Mouse (Mus musculus) ovary, postnatal 14 days (tissue): Measurements from ENCODE around the gene Tex38.

Source experiments
- DNase-seq: peaks from one replicate; pipeline ENCODE4 v3.0.0; 2022; ENCODE audit warnings: low spot score

Tex38 gene

DNA sequence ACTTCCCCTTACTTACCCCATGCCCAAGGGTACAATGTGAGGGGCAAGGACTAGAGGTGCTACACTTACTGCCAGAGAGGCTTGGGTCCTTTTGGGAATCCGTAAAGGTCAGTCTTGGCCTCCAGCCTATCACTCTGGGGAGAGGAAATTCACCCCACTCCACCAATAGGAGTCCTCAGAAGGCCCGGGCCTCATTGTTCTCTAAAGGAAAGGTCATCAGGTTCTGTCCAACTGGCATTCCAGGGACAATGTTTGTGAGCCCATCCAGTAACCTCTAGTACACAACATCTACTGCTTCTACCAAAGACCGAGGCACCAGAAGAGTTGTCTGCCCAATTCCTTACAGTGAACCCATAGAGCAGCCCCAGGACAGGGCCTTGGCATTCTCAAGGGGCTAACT is at the start of gene Tex38:
Gene Tex38 (minus strand): TSS at position 101 of the 400 bp plus-strand sequence.
- no peak for DNase-seq

DNA sequence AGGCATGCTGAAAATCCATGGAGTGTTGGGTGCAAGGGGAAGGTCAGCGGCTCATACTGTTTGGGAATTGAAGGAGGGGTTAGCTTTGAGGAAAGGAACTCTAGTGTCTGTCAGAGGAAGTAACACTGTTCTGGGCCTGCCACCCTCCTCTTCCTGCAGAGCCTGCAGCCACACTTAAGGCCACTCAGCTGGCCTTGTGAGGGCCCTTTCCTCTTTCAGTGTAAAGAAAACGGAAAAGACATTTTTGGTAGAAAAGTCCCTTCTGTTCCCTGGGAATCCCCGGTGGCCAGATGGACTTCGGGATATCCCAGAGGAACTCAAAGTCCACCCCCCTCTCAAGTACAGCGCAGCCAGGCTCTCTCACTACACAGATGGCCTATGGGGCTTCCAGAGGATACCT is 49.7 kb upstream of the Tex38 start:
- DNase-seq = no peak

- DNase-seq = no peak
Observed at GRCm38 (mm10) chr4:115828572-115828902, 47.7 kb upstream of the Tex38 start.

DNA sequence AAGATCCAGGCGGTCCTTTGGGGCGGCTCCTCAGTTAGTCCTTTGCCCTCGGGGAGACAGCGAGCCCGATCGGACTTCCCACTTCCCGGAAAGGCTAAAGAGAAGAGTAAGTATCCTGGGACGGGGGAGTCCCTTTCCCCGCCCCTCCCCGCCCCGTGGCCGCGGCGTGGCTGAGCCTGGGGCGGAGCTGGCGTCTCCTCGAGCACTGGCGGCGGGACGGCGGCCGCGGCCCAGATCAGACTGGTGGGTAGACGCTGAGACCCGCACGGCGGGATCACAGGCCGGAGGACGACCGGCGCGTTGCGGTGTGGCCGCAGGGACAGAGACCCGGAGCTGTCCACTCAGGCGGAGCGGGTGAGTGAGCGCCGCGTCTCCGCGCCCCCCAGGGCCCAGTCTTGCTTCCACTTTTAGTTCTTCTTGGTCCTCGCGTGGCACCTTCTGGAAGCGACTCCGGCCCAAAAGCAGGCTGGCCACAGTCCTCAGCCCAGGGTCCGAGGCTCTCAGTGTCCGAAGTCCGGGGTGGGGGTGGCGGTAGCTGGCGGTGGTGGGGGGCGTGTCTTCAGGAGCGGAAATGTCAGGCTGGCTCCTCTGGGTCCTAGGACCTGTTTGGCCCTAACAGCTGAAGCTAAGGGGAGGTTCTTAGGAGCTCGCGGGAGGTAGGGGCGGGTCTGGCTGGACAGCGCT is 47.2 kb upstream of the Tex38 start, which contains the start of gene Mob3c:
Gene Mob3c (plus strand): TSS at position 205 of the 684 bp plus-strand sequence.
- DNase-seq = peak; percentile 61

DNA sequence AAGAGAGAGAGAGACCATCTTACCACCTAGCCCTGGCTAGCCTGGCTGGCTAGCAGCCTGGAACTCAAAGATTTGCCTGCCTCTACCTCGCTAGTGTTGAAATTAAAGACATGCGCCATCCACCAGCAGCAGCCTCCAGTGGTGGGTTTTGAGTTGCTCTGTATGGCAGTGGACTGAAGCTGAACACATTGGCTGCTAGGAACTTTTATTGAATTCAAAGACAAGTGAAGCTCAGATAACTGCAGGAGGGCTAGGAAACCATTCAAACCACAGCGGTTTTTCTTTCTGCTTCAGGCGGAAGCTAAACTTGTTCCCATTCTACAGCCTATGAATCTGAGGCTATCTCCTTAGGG is 46.7 kb upstream of the Tex38 start:
- no peak for DNase-seq

GRCm38 (mm10) chr4:115827066-115827465 is 46.2 kb upstream of the Tex38 start:
- no peak for DNase-seq

DNA sequence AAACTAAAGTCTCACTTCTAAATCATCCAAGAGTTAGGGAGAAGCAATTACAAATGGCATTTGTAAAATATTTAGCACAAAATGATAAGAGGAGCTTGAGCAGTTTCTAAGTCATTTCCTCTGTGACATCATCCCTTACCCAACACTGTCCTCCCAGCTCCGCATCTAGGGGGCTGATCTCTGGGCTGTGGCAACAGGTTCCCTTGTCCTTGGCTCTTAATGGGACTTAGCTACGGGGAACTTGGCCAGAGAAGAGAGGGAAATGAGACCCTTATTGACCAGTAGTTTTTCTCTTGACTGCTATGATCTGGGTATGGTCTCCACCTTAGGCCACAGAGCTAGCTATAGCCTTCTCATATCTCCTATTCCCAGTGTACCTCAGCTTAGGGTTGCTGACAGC is 44.5 kb upstream of the Tex38 start:
- no peak for DNase-seq

DNA sequence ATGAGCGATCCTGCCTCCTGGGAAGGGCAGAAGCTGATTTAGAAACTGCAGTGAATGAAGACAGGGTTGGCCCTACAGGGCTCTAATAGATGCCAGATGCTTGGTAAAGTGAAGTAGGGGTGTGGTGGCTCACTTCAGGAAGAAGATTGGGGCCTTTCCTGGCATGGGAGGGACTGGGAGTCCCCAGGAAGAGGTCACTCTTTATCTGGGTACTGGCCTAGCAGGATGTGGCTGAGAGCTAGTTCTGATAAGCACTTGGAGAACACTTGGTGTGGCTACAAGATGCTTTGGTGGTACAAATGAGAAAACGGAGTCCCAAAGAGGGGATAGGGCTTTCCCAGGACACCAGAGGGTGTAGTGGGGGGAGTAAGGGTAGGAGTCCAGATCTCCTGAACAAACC is 43.4 kb upstream of the Tex38 start:
- no peak for DNase-seq

DNA sequence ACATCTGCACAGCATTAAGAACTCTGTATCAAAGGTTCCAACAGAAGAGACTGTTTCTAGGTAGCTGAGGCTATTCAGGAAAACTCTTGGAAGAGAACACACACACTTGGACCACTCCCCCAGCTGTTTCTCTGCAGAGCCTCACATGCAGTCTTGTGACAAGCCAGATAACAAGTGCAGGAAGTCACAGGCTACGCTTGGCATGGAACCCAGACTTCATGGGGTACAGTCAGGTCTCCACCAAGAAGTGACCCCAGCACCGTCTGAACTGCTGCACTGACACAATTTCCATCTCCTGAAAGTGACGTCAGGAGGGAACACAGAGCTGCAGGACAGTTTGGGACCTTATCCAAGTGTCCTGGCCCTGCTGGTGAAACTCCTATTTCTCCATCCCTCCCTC is 41.1 kb upstream of the Tex38 start:
- no peak for DNase-seq

GRCm38 (mm10) chr4:115821431-115821830 is 40.6 kb upstream of the Tex38 start:
- no peak for DNase-seq

DNA sequence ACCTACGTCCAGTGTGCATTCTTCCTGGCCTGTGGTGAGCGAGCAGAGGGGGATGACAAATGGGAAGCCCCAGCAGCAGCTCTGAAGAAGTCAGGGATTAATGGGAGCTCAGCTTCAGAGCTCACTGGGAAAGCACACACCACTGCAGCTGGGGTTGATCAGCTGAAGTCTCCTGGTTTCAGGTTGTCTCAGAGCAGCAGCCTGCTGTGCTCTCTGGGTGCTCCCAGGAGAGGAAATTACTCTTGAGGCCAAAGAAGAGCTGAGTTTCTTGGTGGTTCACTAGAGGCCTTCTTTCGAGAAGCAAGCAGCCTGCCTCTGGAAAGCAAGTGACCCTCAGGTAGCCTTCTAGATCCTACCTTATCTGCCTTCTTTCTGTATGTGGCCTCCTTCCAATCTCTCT is 40.1 kb upstream of the Tex38 start:
- no peak for DNase-seq

GRCm38 (mm10) chr4:115820199-115820598 is 39.4 kb upstream of the Tex38 start:
- DNase-seq = no peak

DNA sequence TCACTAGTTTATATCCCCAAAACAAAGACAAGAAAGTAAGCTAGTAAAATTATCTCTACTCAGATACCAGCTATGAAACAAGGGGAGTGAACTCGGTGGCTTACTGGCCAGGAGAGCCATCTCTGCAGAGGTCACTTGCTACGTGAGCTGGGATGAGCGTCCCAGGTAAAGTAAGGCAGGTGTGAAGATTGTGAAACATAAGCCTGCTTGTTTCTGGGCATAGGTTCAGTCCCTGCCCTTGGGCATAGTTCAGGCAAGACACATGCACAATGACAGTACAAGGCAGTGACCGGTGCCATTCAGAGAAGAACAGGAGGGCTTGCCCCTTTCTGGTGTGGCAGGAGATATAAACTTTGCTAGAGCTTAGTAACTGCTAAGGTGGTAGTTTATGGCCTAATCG is 34.8 kb upstream of the Tex38 start:
- no peak for DNase-seq

GRCm38 (mm10) chr4:115812326-115812725 is 31.5 kb upstream of the Tex38 start:
- DNase-seq = no peak

DNA sequence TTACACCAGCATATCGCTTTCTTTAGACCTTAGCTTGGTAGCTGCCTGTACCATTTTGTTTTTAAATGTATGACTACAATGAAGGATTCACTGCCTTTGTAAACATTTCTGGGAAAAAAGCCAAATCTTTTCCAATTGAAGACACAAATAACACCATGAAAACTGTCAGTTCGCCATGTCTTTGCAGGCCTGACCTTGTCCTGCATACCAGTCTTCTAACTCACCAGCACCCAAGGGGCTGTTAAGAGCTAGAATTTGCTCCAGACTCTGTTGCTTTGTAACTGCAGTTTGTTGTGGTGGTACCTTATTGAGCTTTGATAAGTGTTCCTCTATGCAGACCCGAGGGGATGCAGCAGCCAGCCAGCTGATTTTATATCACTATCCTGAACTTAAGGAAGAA is 19.2 kb upstream of the Tex38 start:
- DNase-seq = no peak

- DNase-seq = no peak
Observed at GRCm38 (mm10) chr4:115795360-115795759, 14.5 kb upstream of the Tex38 start.

DNA sequence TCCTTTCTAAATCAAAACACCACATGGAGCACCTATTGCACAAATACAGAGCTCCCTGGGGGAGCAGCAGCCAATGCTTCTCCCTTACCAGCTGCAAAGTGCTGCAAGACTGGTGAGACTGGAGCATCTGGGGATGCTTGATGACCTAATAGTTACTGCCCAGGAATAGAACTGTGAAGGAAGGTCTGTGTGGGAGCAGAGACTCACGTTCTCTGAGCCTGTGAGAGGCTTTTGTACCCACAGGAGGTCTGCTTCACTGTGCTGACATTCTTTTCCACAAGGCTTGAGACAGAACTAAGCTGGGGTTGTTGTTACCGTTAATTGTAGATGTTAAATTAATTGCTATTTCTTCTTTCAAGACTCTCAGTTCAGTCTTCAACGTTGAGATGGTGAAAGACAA is 10.0 kb upstream of the Tex38 start:
- DNase-seq = no peak

DNA sequence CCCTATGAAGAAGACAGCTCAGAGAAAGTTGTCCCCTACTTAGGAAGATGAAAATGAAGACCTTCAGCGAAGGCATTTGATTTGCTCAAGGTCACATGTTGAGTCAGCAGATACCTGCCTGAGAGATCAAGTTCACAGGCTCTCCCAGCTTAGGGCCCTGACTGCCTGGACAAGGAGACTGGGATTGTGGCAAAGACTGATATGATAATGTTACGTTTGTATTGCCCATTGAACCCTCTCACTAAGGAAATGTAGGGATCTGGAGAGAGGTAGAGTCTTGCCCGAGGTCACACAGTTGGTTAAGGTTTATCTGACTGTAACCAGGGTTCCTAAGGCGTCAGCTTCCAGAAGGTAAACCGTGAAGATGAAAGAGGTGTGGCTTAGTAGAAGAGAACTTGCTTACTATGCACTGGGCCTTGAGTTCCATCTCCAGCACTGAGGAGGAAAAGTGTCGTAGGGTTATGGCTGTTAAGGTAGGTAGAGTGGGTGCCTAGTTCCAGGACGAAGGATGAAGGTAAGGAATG is 4.8 kb upstream of the Tex38 start:
- no peak for DNase-seq

GRCm38 (mm10) chr4:115784769-115785510 is 4.1 kb upstream of the Tex38 start, which contains the start of gene Atpaf1:
Gene Atpaf1 (plus strand): TSS chr4:115784812.
- DNase-seq = peak; percentile 71

- no peak for DNase-seq
Observed at GRCm38 (mm10) chr4:115782026-115782805, 1.4 kb upstream of the Tex38 start.

DNA sequence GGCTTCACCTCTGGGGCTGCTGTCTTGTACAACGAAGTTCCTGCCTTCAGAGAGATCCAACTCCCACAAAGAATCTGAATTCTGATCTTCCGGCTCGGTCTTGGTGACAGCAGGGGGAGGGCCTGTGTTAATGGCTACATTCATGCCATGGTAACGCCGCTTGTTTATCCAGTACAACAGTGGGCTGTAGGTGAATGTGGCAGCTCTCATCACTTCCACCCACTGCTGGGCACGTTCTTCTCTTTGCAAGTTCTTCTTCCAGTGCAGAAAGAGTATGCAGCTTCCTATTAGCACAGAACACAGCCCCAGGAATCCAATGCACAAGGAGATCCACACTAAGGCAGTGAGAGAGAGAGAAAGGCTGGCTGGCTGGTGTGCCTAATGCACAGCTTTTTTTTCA is 549 bp downstream of the Tex38 start:
- no peak for DNase-seq

DNA sequence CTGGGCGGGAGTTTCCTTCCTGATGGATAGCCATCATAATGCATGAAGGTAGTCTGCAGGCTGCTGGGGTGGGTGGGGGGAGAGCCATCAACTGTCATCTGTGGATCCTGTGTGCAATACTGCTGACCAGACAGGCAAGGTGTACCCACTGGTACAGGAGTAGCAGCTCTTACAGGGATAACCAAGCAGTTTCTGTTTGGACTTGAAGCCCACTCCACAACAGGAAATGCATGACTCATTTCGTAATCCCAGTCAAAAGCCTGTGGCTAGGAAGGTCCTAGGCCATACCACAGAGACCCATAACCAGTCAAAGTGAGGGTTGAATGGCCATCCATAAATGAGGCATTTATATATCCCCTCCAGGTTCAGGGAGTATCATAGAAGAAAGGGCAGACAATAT is 3.2 kb downstream of the Tex38 start:
- no peak for DNase-seq

GRCm38 (mm10) chr4:115775056-115775455 is 5.8 kb downstream of the Tex38 start:
- DNase-seq = no peak
